ENCODE assay signal across 10 mouse cellular contexts in genomic region chr13:35848694-35849093, GRCm38 (mm10). TPM values are rescaled to one million over a fixed set of nuclear protein-coding genes. Genes with fewer than 3 reads are reported as not detected.
A peak's percentile ranks its signal among the peaks of the same experiment; 100 is the strongest.
DNase-seq lines count a peak whose midpoint lies in the region; ATAC-seq lines count a peak whose summit lies in the region.
"Had no signal": no experiment of that assay in that cellular context is flagged by ENCODE, and none has a peak within 500 bp of the region (broad histone marks: within the 10 kb centered on the region; RNA-seq: fewer than 3 reads in every experiment).

No protein-coding gene starts in this region.

- intact Hi-C loops in heart, postnatal 10 days (cut with DNase I) = no loop called here
- intact Hi-C loops in left cerebral cortex, postnatal 36 days (cut with DNase I) = no loop called here

- DNase-seq in adrenal gland, adult 8-10 months = peak; percentile 19
- DNase-seq in adrenal gland, postnatal 25 days = no peak
- peak; percentile 76 for DNase-seq in brain, adult 2 months (ENCODE audit: low read depth, low spot score)
- peak; percentile 43 to 56 for DNase-seq in heart, postnatal 10 days
- DNase-seq in T-cell, adult 2 months (ENCODE audit: low spot score) = no peak
- no peak for DNase-seq in spleen, postnatal 14 days (ENCODE audit: low spot score in 2 of 2)
- DNase-seq in left cerebral cortex, postnatal 36 days (ENCODE audit: low spot score in 2 of 2) = no peak

- peaks cover 8% of the 10 kb centered on the region for H3K4me1 ChIP-seq in lung, embryonic 15.5 days

- no peaks in the 10 kb centered on the region for H3K9me3 ChIP-seq in lung, embryonic 15.5 days
- H3K9me3 ChIP-seq: hindbrain, embryonic 15.5 days had no signal

- 50% methylated on average over 3 of the region's 3 CpGs for WGBS in lung, embryonic 15.5 days

- no peak overlapping the region for H3K4me2 ChIP-seq in lung, embryonic 15.5 days
- H3K4me2 ChIP-seq: hindbrain, embryonic 15.5 days had no signal

- H3K4me3 ChIP-seq in lung, embryonic 15.5 days = no peak overlapping the region
- H3K4me3 ChIP-seq: hindbrain, embryonic 15.5 days had no signal

- peak; percentile 59; the same call in 1 of the 2 replicates for ATAC-seq in lung, embryonic 15.5 days (ENCODE audit: borderline replicate concordance, extremely low read depth, low FRiP score, low TSS enrichment)
- ATAC-seq: forebrain, embryonic 14.5 days had no signal

- H3K27ac ChIP-seq in lung, embryonic 15.5 days = no peak overlapping the region
- H3K27ac ChIP-seq: hindbrain, embryonic 15.5 days had no signal

- H3K9ac ChIP-seq in lung, embryonic 15.5 days = no peak overlapping the region
- H3K9ac ChIP-seq: hindbrain, embryonic 15.5 days had no signal

- H3K36me3 ChIP-seq in lung, embryonic 15.5 days = no peaks in the 10 kb centered on the region
- H3K36me3 ChIP-seq: hindbrain, embryonic 15.5 days had no signal

- H3K27me3 ChIP-seq in lung, embryonic 15.5 days = no peaks in the 10 kb centered on the region
- H3K27me3 ChIP-seq: hindbrain, embryonic 15.5 days had no signal

RNA-seq across cellular contexts. Expression of gene Rpp40, which starts 57.5 kb away (rescaled TPM):
- 10 to 100 TPM; 13.0 to 17.8 (median 15.7) TPM for total RNA-seq in adrenal gland, adult 8-10 months (2022)
- 19.0 and 20.7 TPM in 2 replicates for total RNA-seq in adrenal gland, postnatal 25 days (2021)
- total RNA-seq in heart, postnatal 10 days (2021) = 1 to 10 TPM; 4.7 to 6.6 TPM
- 14.7 and 15.3 TPM in 2 replicates for polyA plus RNA-seq in lung, embryonic 15.5 days (2015; fragmentation: Nextera tagmentation; extraction: Ambion mirVana)
- 1 to 10 TPM; 5.0 to 5.4 TPM for total RNA-seq in left cerebral cortex, postnatal 36 days (2021)

Comparison
In these comparisons a context has a peak if more than half of its experiments do, and no peak if none do; other contexts are left out.
1. DNase-seq: peak in adrenal gland, adult 8-10 months (single experiment), brain, adult 2 months (single experiment) and heart, postnatal 10 days (2 of 2); none in adrenal gland, postnatal 25 days (single experiment), T-cell, adult 2 months (single experiment), spleen, postnatal 14 days (0 of 2) and left cerebral cortex, postnatal 36 days (0 of 2).